Mouse (Mus musculus) gastrocnemius, adult 18-20 months (tissue): Measurements from ENCODE around the gene Pkp4. TPM values are rescaled to one million over a fixed set of nuclear protein-coding genes. Genes with fewer than 3 reads are reported as not detected.
A peak's percentile ranks its signal among the peaks of the same experiment; 100 is the strongest.

ENCODE experiments used
- DNase-seq: peaks from one replicate; pipeline ENCODE4 v3.0.0; 2021; ENCODE audit warnings: low spot score
- total RNA-seq, 2 experiments: library from RNA; stranded (reverse); gene quantifications; 2 replicates each; pipeline ENCODE4 v1.2.3; 2021

Gene Pkp4
- total RNA-seq, 2 experiments from 2014 or later, result 18.3 to 24.0 TPM

DNA sequence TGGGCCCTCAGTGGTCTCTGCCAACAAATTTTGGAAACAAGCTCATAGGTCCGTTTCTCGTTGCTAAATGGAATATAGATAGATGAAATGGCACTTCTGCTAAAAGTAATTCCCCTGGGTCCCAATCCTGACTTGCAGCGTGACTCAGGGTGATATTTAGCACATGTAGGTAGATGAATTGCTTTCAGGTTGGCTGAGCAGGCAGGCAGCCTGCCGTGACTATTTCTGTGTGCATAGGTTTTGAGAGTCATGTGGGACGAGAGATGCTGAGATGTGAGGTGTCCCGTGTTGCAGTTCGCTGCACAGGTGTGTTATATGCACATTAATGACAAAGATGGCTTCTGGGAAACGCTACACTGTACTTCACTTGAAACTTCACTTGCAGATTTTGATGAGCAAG is 111.2 kb downstream of the Pkp4 start:
- DNase-seq, result no peak

DNA sequence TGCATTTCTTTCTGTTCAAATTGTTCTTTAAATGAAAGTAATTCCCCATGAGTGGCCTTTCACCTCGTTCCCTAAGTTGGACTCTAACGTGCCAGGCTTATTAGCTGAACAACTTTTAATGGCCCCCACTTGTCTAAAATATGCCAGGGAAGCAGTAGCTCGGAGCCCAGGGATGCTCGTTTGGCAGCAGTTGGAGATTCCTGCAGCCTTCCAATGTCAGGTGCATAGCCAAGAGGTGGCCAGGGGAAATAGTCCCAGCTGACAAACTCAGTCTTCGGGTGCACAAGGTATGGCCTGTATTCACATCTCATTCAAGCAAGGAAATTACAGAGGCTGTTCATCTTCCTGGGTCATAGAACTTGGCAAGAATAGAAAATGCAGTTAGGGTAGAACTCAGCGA is 112.1 kb downstream of the Pkp4 start:
- no peak for DNase-seq

DNA sequence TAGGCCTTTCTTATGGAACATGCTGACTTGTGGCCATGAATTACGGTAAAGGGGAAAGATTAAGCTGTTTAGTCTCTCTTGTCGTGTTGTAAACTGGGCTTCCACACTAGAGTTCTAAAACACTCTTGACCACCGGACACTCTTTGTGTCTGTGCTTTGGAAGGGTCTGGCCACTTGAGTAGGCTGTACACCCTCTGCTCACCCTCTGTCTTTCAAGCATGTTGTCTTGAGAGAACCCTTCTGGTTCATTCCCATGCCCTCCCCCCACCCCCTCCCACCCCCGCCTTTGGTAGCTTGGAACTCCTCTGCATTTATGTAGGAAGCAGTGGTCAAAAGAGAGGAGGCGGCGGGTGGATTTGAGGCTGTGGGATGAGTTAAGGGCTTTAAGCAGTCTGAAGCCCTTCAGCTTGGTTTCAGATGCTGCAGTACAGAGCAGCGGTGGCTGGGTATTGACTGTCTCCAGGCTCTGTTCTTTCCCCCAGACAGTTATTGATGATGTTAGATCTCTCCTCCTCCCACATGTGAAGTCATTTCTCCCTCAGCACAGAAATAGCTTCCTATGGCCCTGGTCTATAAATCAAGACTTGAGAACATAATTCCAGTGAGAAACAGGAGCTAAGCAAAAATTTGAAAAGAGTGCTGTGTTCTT is 120.4 kb downstream of the Pkp4 start:
- no peak for DNase-seq

DNA sequence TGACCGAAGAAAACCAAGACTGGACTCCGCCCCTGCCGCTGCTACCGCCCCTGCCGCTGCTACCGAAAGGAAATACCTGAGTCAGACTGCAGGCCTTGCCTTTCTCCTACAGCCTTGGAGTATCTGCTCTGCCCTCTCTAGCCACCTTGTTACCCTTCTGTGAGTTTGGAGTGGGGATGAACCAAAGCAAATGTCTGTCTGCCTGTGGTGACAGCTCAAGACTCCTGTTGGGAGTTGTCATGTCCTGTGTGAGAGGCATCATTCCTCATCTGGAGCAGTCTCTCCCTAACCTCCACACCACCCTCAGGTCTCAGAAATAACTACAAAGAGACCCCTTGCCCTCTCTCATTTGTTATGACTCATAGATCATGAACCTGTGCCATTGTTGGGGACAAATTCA is 122.3 kb downstream of the Pkp4 start:
- DNase-seq, result no peak

DNA sequence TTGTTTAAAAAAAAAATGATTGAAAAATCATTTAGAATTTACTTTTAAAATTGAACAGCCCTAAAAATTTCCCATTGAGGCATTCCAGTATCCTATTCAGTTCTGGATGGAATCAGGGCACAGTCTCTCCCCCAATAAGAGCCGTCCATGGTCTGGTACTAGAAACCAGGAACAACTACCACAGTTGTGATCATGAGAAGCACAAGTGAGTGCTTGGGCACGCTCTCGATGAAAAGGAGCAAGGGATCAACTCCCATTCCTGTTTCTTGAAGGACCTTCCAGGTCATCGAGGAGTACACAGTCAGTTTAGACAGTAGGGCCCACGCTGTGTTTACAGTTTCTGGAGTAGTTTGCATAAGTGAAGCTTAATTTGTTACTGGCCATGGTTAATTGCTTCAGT is 123.6 kb downstream of the Pkp4 start:
- no peak for DNase-seq

DNA sequence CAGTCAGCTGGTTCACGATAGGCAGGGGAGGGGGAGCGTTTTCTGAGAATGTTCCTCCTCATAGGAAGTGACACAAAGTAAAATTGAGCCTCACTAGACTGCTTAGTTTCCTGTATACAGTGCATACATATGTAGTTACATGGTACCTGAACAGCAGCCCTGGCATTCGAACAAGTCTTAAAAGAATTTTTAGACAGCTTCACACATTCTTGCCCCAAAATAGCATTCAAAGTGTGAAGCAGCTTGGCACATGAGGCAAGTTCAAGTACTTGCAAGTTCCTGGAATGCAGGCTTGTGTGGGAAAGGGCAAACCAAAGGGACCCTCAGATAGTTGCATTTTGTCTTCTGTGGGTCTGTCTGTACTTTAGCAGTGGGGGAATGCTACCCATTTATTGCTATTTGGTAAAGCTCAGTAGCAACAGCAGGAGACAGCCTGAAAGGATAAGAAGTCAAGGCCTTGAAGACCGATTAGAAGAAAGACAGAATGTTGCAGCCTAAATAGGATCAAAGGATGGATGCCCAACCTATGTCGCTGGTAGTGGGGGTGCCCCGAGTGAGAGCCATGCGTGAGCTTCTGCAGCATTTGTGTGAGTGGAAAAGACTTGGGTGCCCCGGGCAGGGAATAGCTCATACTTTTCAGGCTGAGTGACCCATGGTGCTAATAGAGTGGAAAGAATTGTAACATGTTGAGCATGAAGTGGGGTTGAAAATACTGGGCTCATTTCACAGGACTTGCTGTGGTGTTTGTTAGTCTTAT is 124.3 kb downstream of the Pkp4 start:
- DNase-seq, result no peak

DNA sequence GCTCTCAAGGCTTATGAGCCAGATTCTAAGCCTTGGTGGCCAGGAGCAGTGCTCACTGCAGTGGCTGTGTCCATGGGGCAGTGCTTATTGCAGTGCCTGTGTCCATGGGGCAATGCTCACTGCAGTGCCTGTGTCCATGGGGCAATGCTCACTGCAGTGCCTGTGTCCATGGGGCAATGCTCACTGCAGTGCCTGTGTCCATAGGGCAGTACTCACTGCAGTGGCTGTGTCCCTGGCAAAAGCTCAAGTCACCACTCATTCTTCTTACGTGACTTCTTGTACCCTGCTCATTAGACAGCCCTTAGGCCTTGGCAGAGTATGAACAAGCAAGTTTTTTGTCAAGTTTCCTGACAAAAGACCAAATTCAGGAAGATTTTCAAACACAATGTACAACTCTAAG is 124.9 kb downstream of the Pkp4 start:
- DNase-seq, result no peak

DNA sequence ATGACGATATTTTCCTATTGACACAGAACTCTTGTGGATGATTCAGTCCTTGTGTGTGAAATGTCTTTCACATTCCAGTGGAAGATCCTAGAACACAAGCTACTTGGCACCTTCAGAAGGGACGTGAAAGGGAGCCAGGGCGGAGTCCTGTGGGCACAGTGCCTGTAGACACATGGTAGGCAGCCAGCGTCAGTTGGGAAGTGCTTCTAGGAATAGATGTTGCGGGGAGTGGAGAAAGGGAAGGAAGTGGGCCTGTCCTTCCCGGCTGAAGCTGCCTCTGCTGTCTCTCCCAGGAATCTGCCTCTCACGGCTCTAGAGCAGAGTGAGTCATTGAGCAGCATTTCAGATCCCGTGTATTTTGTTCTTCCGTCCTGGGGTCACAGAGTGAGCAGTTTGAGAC is 125.6 kb downstream of the Pkp4 start:
- peak; percentile 71 for DNase-seq

DNA sequence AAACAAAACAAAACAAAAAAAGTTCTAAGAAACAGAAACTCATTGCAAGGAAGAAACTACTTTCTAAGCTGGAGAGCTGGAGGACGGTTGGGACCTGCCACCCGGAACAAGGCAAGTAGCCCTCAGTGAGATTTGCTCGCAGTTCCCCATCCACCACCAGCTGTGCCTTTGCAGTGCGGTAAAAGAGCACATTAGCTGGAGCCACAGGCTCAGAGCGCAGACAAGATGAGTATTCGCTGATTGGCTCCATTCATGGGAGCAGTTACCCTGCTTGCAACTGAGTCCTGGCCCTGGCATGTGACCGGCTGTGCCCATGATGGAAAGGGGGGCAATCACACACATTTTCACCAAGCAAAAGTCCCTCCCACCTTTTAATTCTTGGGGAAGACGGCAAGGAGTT is 127.0 kb downstream of the Pkp4 start:
- no peak for DNase-seq

DNA sequence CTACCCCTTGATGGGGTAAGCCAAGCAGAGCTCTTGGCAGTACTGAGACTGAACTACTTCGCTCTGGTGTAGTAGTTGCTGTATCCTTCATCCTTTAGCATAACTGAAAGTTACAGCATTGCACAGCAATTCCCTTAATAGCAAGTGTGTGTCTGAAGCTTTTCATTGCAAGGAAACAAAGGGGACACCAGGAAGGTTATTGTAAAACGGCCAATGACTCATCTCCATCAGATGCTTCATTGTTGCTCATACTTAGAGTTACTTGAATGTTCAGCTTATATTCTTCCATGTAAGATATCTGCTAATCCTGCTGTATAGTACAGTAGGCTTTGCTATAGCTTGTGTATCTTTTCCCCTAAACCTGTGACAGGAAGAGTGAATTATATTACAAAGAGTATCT is 128.8 kb downstream of the Pkp4 start:
- DNase-seq, result no peak

DNA sequence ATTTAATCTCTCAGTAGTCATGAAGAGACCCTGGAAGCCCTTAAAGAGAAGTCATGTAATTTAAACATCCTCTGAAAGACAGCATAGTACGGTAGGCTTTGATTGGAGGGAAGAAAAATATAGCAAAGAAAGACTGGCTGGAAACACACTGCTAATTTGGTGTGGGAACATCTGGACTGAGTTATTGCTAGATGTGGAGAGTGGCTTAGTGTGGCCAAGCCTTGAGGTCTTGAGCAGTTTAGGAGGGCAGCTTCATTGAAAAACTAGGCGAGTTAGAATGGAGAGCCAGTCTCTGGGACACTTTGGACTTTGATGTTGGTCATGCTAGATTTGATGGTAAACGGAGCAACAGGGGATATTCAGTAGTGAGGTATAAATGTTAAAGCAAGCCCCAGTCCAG is 129.7 kb downstream of the Pkp4 start:
- DNase-seq, result no peak

DNA sequence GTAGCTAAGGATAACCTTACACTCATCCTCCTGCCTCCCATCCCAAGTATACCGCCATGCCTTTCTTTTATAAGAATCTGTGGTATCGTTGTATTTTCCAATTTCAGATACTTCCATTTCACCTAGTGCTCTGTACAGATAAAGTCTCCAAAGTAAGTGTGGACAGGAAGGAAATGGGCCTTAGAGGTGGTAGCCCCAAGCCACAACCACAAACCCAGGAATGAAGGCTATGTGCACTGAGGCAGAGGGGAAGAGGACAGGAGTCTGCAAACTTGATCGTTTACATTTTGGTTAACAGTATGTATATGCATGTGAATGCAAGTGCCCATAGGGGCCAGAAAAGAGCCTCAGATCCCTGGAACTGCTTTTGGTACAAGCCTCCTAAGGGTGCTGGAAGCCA is 139.2 kb downstream of the Pkp4 start:
- no peak for DNase-seq

DNA sequence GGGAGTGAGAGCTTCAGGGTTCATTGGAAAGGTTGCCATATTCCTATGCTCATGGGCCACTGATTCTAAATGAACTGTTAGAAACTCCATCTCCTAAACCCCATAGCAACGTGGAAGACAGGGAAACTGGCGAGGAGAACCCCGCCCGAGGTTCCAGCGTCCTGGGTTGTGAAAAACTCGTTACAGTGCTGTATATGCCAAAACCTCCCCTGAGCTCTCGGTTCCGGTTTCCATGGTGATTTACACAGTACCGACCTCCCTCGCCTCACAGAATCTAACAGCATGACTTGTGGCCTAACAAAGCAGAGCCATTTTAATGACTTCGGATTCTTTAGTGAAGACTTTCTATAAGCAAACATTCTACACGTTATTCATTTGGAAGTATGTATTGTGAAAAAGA is 141.0 kb downstream of the Pkp4 start:
- DNase-seq, result no peak

DNA sequence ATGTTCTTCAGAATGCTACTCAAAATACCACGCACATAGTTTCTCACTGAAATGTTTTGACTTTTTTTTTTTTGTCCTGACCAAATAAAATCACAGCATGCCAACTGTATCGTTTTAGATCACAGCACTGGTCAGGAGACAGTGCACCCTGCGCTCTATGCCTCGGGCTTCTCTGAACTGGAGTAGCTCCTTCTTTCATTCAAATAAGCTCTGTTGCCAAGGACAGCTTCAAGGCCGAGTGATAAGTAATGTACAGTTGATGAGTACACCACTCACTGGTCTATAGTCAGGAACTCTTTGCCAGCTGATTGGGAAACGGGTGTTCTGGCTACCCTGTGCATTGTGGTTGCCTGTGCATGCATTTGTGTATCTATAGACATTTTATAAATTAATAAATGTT is 141.8 kb downstream of the Pkp4 start:
- no peak for DNase-seq

DNA sequence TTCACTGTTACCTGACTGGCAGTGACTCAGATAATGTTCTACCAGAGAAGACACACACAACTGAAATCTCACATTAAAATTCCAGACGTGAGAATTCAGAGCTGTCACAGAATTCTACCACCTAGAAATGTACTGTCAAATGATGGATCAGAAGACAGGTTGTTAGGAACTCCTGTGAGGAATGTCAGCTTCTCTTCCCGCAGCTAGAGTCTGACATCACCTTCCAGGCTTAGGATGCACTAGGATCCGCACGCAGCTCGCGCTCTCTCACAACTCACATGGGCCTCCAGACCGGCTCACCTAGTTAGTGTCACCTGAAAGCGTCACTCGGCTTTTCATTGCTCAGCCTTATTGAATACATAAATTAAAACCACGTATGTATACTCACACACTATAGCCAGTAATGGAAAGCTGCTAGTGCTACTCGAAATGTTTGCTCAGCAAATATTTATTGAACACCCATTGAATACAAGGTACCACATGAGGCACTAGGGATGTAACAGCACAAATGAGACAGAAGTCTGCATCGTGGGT is 142.9 kb downstream of the Pkp4 start:
- no peak for DNase-seq

DNA sequence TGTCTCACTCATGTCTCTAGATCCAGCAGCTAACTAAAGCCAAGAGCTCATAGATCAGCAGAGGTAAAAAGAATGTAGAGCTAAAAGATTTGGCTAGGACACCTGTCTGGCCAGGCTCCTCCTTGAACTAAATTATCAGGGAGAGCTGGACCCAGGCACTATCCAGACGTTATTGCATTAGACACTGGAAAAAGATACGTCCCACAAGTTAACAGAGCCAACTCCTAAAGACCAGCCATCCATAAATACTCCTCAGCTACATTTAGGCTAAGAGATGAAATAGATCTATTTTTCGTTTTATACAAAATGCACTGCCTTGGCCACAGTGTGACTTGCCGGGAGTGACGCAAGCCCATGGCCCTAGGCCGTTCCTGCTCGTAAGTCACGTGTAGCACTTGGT is 146.7 kb downstream of the Pkp4 start:
- DNase-seq, result no peak

DNA sequence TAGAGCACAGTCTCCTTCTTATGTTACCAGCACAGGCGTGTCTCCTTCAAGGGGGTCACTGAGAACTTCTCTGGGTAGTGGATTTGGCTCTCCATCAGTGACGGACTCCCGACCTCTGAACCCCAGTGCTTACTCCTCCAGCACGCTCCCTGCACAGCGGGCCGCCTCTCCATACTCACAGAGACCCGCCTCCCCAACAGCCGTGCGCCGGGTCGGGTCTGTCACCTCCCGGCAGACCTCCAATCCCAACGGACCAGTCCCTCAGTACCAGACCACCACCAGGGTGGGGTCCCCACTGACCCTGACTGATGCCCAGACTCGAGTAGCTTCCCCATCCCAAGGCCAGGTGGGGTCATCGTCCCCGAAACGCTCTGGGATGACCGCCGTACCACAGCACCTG is 147.4 kb downstream of the Pkp4 start:
- DNase-seq, result no peak

DNA sequence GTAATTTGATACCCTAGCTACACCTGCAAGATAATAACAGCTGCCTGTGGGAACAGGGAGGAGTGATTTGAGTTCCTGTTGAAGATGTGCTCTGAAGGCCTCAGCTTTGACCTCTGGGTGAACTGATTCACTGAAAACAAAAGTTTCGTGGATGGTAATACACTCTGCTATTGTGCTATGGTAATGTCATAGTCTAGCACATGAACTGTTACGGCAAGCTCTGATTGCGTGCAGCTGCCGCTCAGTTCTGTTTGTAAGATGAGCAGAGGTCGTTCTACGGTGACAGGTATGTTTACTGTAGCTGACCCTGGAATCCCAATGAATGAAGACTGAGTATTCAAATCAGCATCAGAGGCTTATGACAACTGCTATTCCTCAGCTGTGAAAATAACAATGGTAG is 152.6 kb downstream of the Pkp4 start:
- no peak for DNase-seq

DNA sequence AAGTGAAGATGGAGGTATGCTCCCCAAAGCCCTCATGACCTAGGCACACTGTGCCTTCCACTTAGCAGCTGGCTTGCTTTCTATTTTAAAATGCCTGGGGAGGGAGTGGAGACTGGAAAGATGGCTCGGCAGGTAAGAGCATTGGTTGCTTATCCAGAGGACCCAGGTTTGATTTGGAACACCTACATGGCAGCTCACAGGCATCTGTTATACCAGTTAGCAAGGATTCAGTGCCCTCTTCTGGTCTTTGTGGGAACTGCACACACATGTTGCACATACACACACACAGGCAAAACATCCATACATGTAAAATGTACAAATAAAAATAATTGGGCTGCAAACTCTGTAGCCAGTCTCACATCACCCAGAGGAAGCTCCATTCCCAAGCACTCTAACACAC is 158.0 kb downstream of the Pkp4 start:
- DNase-seq, result no peak

DNA sequence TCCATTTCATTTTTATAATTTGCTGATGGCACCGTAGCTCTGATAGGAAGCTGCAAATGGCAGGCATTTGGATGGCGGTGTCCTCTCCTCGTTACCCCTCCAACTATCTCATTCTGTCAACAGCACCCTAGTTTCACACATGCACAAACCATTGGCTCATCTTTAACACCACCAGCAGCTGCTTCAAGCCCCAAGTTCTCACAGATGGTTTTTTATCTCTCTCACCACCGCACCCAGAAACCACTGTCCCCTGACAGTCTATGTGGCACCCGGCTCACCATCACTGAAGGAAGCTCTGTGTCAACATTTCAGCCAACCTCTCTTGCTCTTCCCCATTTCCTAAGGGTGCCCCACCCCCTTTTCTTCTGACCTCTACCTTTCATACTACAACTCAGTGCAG is 167.3 kb downstream of the Pkp4 start:
- no peak for DNase-seq

DNA sequence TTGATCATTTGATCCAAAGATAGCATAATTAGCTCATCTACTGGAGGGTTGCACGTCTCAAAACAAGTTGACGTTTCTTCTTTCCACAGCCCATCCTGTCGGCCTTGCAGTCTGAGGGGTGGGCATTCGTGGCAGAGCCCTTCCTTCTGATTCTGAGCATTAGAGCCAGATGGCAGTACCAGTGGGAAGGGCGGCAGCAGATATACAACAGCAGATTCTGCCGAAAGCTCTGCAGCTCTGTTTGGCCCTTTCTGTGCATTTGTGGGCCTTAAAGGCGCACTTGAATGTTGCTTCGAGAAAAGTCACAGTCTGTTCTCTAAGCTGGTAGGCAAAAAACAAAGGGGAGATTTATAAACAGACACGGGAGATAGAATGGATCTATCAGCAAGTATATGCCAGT is 170.4 kb downstream of the Pkp4 start:
- DNase-seq, result no peak

DNA sequence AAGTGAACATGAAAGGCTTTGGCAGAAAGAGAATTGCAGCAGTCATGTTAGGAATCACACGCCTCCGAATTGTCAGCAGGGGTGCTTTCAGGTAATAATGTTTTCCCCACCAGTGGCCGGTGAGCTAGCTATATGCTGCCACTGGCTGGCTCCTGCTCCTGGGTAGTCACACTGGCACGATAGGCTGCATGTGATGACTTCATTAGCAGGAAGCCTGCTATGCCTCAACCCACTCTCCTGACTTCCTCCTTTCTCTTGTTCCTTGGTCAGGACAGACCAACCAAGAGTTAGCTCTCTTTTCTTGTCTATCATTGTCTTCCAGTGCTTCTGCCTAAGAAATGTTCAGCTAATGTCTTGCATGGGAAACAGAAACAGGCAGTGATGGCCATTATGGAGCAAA is 171.9 kb downstream of the Pkp4 start:
- no peak for DNase-seq

DNA sequence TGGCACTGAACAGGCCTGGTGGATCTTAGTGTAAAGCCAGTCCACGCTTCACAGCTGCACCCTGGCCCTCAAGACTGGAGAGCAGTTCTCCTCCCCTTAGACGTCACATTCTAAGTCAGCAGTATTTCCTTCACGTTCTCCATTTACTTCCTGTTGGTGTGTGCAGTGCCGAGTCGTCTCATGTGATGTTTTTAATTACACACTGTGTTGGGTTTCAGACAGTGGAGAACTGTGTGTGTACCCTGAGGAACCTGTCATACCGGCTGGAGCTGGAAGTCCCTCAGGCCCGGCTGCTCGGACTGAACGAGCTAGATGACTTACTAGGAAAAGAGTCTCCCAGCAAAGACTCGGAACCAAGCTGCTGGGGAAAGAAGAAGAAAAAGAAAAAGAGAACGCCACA is 177.9 kb downstream of the Pkp4 start:
- no peak for DNase-seq
